Comparison of ENCODE assay signal across 21 mouse cellular contexts in the genomic region with DNA sequence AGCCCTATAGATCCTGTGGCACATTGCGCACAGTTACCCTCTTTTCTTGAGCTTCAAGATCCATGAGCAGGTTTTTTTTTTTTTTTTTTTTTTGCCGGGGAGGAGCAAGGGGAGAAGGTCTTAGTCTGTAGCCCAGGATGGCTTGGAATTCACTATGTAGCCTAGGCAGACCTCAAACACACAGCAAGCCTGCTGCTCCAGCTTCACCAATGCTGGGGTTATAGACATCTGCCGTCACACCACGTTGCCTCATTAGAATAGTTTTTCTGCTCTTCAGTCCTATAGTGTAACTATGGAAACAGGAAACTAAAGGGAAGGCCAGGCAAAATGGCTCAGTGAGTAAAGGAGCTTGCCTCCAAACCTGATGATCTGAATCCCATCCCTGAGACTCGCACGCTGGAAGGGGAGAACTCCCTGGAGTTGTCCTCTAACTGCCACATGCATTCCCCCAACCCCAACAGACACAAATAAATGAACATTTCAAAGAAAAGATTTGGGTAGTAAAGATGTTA.
"Had no signal": no experiment of that assay in that cellular context is flagged by ENCODE, and none has a peak within 500 bp of the region (broad histone marks: within the 10 kb centered on the region; RNA-seq: fewer than 3 reads in every experiment).

No protein-coding gene starts in this region.

- H3K9ac ChIP-seq: limb, embryonic 12.5 days; limb, embryonic 15.5 days; liver, embryonic 14.5 days; liver, postnatal 0 days; lung, embryonic 14.5 days had no signal

- H3K4me2 ChIP-seq: limb, embryonic 12.5 days; limb, embryonic 15.5 days; liver, embryonic 11.5 days; lung, embryonic 14.5 days had no signal

- H3K27me3 ChIP-seq: limb, embryonic 12.5 days; limb, embryonic 15.5 days had no signal

- H3K4me3 ChIP-seq: limb, embryonic 12.5 days; limb, embryonic 15.5 days had no signal

- ATAC-seq: intestine, embryonic 16.5 days; liver, postnatal 0 days; lung, postnatal 0 days had no signal

- H3K9me3 ChIP-seq: limb, embryonic 12.5 days; limb, embryonic 15.5 days had no signal

- H3K27ac ChIP-seq: limb, embryonic 12.5 days; limb, embryonic 15.5 days; liver, embryonic 14.5 days; macrophage; stomach, postnatal 0 days had no signal

- H3K36me3 ChIP-seq: limb, embryonic 12.5 days; limb, embryonic 15.5 days had no signal

- DNase-seq: kidney, adult 18-20 months; kidney, adult 9 months; kidney, postnatal 14 days; kidney, postnatal 4 days; left cerebral cortex, postnatal 4 days; liver, postnatal 0 days; lung, embryonic 14.5 days; right cerebral cortex, adult 18-20 months; right cerebral cortex, postnatal 14 days; right cerebral cortex, postnatal 4 days; thymus, adult 2 months; thymus, postnatal 14 days; thymus, postnatal 4 days had no signal
